Comparison of ENCODE assay signal across 22 mouse cellular contexts in the genomic region with DNA sequence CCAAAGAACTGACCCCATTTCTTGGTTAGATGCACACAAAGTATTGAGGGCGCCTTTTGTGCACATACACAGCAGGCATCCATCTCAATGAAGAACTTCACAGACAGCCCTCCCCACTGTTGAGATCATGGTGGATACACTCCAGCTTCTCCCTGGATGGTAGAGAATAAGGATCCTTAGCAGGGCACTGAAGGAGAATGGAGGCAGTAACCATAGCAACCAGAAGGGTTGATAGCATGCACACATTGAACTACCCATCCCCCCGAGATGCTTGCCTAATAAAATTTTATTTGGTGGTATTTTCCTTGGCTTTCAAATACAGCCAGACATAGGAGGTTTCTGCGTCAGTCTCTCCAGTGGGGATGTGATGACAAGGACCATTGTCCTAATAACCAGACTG.
A peak's percentile ranks its signal among the peaks of the same experiment; 100 is the strongest.
DNase-seq lines count a peak whose midpoint lies in the region; ATAC-seq and TF ChIP-seq lines count a peak whose summit lies in the region.
"Had no signal": no experiment of that assay in that cellular context is flagged by ENCODE, and none has a peak within 500 bp of the region (broad histone marks: within the 10 kb centered on the region; RNA-seq: fewer than 3 reads in every experiment).

No protein-coding gene starts in this region.

- H3K27ac ChIP-seq in forebrain, embryonic 15.5 days (replicated peaks): no peak overlapping the region
- H3K27ac ChIP-seq in forebrain, embryonic 11.5 days (ENCODE audit: low read depth, low read length): no peak overlapping the region
- H3K27ac ChIP-seq in forebrain, embryonic 16.5 days (ENCODE audit: low read length): no peak overlapping the region
- H3K27ac ChIP-seq in hindbrain, postnatal 0 days: 0 out of 2 replicates have a peak overlapping the region, but pooled peaks have one; percentile 1
- no peak overlapping the region for H3K27ac ChIP-seq in kidney, adult 2 months (ENCODE audit: insufficient read depth, low read depth, low read length)
- H3K27ac ChIP-seq: embryonic facial prominence, embryonic 10.5 days; gastrocnemius, adult 2 months; limb, embryonic 10.5 days had no signal

- no peak overlapping the region for H3K9ac ChIP-seq in forebrain, embryonic 15.5 days (replicated peaks)
- H3K9ac ChIP-seq in forebrain, embryonic 11.5 days (ENCODE audit: low read length): no peak overlapping the region
- H3K9ac ChIP-seq in forebrain, embryonic 16.5 days (replicated peaks; ENCODE audit: low read depth, low read length): no peak overlapping the region
- no peak overlapping the region for H3K9ac ChIP-seq in hindbrain, postnatal 0 days (replicated peaks; ENCODE audit: low read length)

- ATAC-seq in forebrain, embryonic 15.5 days (replicated peaks): 0 out of 2 replicates have a peak, but pooled peaks have one; percentile 51
- no peak for ATAC-seq in forebrain, embryonic 11.5 days (replicated peaks; ENCODE audit: low FRiP score)
- ATAC-seq in forebrain, embryonic 16.5 days: 0 out of 2 replicates have a peak, but pooled peaks have one; percentile 45
- peak; percentile 64; the same call in 1 of the 2 replicates for ATAC-seq in hindbrain, postnatal 0 days
- ATAC-seq: activated CD4-positive, CD25-positive, alpha-beta regulatory T cell, adult 4 months; inflammation-experienced regulatory T-cells, adult 6 months had no signal

- no peaks in the 10 kb centered on the region for H3K27me3 ChIP-seq in forebrain, embryonic 15.5 days
- H3K27me3 ChIP-seq in forebrain, embryonic 11.5 days (ENCODE audit: control insufficient read depth, insufficient read depth, low read length): no peaks in the 10 kb centered on the region
- no peaks in the 10 kb centered on the region for H3K27me3 ChIP-seq in forebrain, embryonic 16.5 days (replicated peaks; ENCODE audit: control insufficient read depth, insufficient read depth, low read length)
- H3K27me3 ChIP-seq in hindbrain, postnatal 0 days (ENCODE audit: insufficient read depth, low read length): no peaks in the 10 kb centered on the region
- H3K27me3 ChIP-seq in kidney, adult 2 months (replicated peaks; ENCODE audit: control insufficient read depth, insufficient read depth, low read length): no peaks in the 10 kb centered on the region

- H3K4me1 ChIP-seq in forebrain, embryonic 15.5 days: peaks cover 12% of the 10 kb centered on the region; the same call in 1 of the 2 replicates
- no peaks in the 10 kb centered on the region for H3K4me1 ChIP-seq in forebrain, embryonic 11.5 days (replicated peaks; ENCODE audit: control insufficient read depth, insufficient read depth, low read length)
- peaks cover 11% of the 10 kb centered on the region for H3K4me1 ChIP-seq in forebrain, embryonic 16.5 days (replicated peaks; ENCODE audit: control insufficient read depth, insufficient read depth, low read length)
- peaks cover 6% of the 10 kb centered on the region; the same call in 1 of the 2 replicates for H3K4me1 ChIP-seq in hindbrain, postnatal 0 days (ENCODE audit: insufficient read depth, low read length)
- H3K4me1 ChIP-seq in kidney, adult 2 months (ENCODE audit: control insufficient read depth, insufficient read depth, low read length): no peaks in the 10 kb centered on the region
- H3K4me1 ChIP-seq: megakaryocyte, embryonic 14.5 days had no signal

- DNase-seq in forebrain, embryonic 11.5 days (ENCODE audit: low spot score): no peak
- peak; percentile 63 for DNase-seq in hindbrain, postnatal 0 days (ENCODE audit: low spot score)
- peak; percentile 48 for DNase-seq in retina, embryonic 14.5 days (ENCODE audit: low spot score)
- DNase-seq in kidney, adult 2 months: no peak
- DNase-seq in gastrocnemius, postnatal 10 days: no peak
- DNase-seq: adrenal gland, postnatal 36 days; cerebellum, adult 2 months; gastrocnemius, adult 2 months; heart, postnatal 10 days; kidney, adult 8-10 months; lung, adult 18-20 months; lung, postnatal 14 days; thymus, postnatal 14 days had no signal

- H3K36me3 ChIP-seq in forebrain, embryonic 15.5 days: no peaks in the 10 kb centered on the region
- H3K36me3 ChIP-seq in forebrain, embryonic 11.5 days (ENCODE audit: control insufficient read depth, insufficient read depth, low read length): no peaks in the 10 kb centered on the region
- H3K36me3 ChIP-seq in forebrain, embryonic 16.5 days (ENCODE audit: control insufficient read depth, insufficient read depth): no peaks in the 10 kb centered on the region
- no peaks in the 10 kb centered on the region for H3K36me3 ChIP-seq in hindbrain, postnatal 0 days (ENCODE audit: insufficient read depth, low read length)
- no peaks in the 10 kb centered on the region for H3K36me3 ChIP-seq in kidney, adult 2 months (ENCODE audit: control insufficient read depth, insufficient read depth, low read length)
- H3K36me3 ChIP-seq: G1E had no signal

- 48% methylated on average over 3 of the region's 3 CpGs for WGBS in forebrain, embryonic 15.5 days
- WGBS in forebrain, embryonic 11.5 days: 74% methylated on average over 3 of the region's 3 CpGs
- 58% methylated on average over 3 of the region's 3 CpGs for WGBS in forebrain, embryonic 16.5 days
- WGBS in hindbrain, postnatal 0 days: 42% methylated on average over 3 of the region's 3 CpGs
- 90% methylated on average over 3 of the region's 3 CpGs for WGBS in kidney, adult 2 months

- H3K4me2 ChIP-seq in forebrain, embryonic 15.5 days (replicated peaks): no peak overlapping the region
- H3K4me2 ChIP-seq in forebrain, embryonic 11.5 days (ENCODE audit: low read depth, low read length, severe bottlenecking): no peak overlapping the region
- no peak overlapping the region for H3K4me2 ChIP-seq in forebrain, embryonic 16.5 days (ENCODE audit: low read length)
- H3K4me2 ChIP-seq in hindbrain, postnatal 0 days (ENCODE audit: low read depth, low read length): no peak overlapping the region
- H3K4me2 ChIP-seq: heart, embryonic 11.5 days had no signal

- no peak for TF ChIP-seq POLR2A in kidney, adult 2 months (IDR thresholded peaks at IDR 0.05; ENCODE audit: low read depth, low read length)

- H3K4me3 ChIP-seq in forebrain, embryonic 15.5 days: no peak overlapping the region
- no peak overlapping the region for H3K4me3 ChIP-seq in forebrain, embryonic 11.5 days (ENCODE audit: low read depth, low read length)
- H3K4me3 ChIP-seq in forebrain, embryonic 16.5 days (replicated peaks; ENCODE audit: low read length): no peak overlapping the region
- H3K4me3 ChIP-seq in hindbrain, postnatal 0 days (ENCODE audit: low read length): no peak overlapping the region
- no peak overlapping the region for H3K4me3 ChIP-seq in kidney, adult 2 months (ENCODE audit: insufficient read depth, low read depth, low read length)
- H3K4me3 ChIP-seq: embryonic facial prominence, embryonic 10.5 days; gastrocnemius, adult 2 months; limb, embryonic 10.5 days; megakaryocyte, embryonic 14.5 days had no signal

- no peak for TF ChIP-seq CTCF in hindbrain, postnatal 0 days (IDR thresholded peaks at IDR 0.05; ENCODE audit: low read depth)
- TF ChIP-seq CTCF in kidney, adult 2 months (conservative IDR thresholded peaks at IDR 0.05; ENCODE audit: insufficient read depth, insufficient read length, low read depth, low read length): no peak

- H3K9me3 ChIP-seq in forebrain, embryonic 15.5 days: no peaks in the 10 kb centered on the region
- H3K9me3 ChIP-seq in forebrain, embryonic 11.5 days (ENCODE audit: control insufficient read depth, low read length): no peaks in the 10 kb centered on the region
- H3K9me3 ChIP-seq in forebrain, embryonic 16.5 days (ENCODE audit: control insufficient read depth, low read length): no peaks in the 10 kb centered on the region
- no peaks in the 10 kb centered on the region for H3K9me3 ChIP-seq in hindbrain, postnatal 0 days (ENCODE audit: low read length)
- H3K9me3 ChIP-seq: embryonic facial prominence, embryonic 10.5 days; limb, embryonic 10.5 days; megakaryocyte, embryonic 14.5 days had no signal

Comparison
In these comparisons a context has a peak if more than half of its experiments do, and no peak if none do; other contexts are left out.
1. DNase-seq: peak in hindbrain, postnatal 0 days (single experiment) and retina, embryonic 14.5 days (single experiment); none in forebrain, embryonic 11.5 days (single experiment), kidney, adult 2 months (single experiment) and gastrocnemius, postnatal 10 days (single experiment).